Mouse (Mus musculus) CD4-positive naive resting alpha-beta T cell, adult 57 days (primary cell): Measurements from ENCODE around the gene Slc7a11. TPM values are rescaled to one million over a fixed set of nuclear protein-coding genes. Genes with fewer than 3 reads are reported as not detected.

Experiments
- total RNA-seq: library from RNA; stranded (reverse); gene quantifications from one replicate; pipeline ENCODE4 v1.2.4, GENCODE M21; 2023

Slc7a11 gene
- 0.83 TPM for total RNA-seq

GRCm38 (mm10) chr3:50443421-50443916 is at the start of gene Slc7a11:
Gene Slc7a11 (minus strand): TSS chr3:50443614.

